Mouse (Mus musculus): ENCODE measurements around the gene Bgn. TPM values are rescaled to one million over a fixed set of nuclear protein-coding genes. Genes with fewer than 3 reads are reported as not detected.

Bgn gene
- polyA plus RNA-seq (2012; rRNA removed), result 39.3 and 83.1 TPM in 2 replicates

DNA sequence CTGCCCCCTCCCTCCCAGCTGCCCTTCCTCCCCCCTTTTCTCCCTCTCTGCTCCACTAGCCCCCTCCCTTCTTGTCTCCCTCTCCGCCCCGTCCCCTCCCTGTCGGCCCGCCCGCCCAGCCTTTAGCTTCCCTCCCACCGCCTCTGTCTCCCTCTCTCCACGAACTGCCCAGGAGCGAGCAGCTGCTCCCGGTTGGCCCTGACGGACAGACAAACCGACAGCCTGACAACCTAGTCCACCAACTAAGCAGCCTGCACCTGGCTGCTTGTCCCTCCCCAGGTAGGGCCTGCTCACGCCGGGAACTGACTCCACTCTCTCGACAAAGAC lies at the start of gene Bgn:
Gene Bgn, plus strand, starts transcription at position 119 of the 327 bp plus-strand sequence.
- no peak for DNase-seq (ENCODE audit: low read depth)
- TF ChIP-seq CTCF (IDR thresholded peaks at IDR 0.05; ENCODE audit: borderline replicate concordance, extremely low read depth, insufficient read depth, insufficient read length) (no peak), POLR2A (IDR thresholded peaks at IDR 0.05; ENCODE audit: borderline replicate concordance, extremely low read depth, insufficient read depth, insufficient read length, poor library complexity, severe bottlenecking) (no peak)

DNA sequence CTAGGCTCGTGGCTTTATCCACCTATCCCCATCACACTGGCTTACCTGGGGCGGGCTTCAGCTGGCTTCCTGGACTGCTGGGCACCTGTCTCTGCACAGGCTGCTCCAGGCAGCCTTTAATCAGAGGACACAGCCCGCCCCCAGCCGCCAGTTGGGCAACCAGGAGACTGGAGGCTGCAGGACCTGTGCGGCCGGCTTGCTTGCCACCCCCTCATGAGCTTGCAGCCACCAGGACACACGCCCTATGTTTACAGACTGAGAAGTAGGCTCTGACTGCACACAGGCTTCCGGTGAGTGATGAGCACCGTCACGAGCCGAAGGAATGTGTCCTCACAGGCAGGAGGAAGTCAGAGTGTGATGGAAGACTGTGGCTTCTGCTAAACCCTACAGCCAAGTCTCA lies 48.1 kb upstream of the Bgn start, which contains the start of gene Trex2:
Gene Trex2, minus strand, starts transcription at position 93 of the 400 bp plus-strand sequence.
- TF ChIP-seq CTCF (IDR thresholded peaks at IDR 0.05; ENCODE audit: borderline replicate concordance, extremely low read depth, insufficient read depth, insufficient read length) (no peak), POLR2A (IDR thresholded peaks at IDR 0.05; ENCODE audit: borderline replicate concordance, extremely low read depth, insufficient read depth, insufficient read length, poor library complexity, severe bottlenecking) (no peak)
- no peak for DNase-seq (ENCODE audit: low read depth)

DNA sequence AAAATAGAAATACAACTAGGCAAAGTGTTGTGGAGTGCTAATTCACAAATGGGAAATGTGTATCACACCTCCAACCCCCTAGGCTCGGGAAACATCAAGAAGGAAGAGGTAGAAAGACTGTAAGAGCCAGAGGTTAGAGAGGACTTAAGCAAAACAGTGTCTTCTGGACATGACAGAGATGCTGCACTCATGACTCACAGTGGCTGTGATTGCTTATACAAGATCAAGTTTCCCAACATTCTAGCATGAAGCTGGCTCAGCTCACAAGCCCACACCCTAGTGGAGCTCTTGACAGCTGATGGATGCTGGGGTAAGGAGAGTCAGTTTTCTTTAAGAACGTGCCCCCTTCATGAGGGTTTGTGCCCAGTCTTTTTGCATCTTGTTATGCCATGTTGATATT lies 42.0 kb upstream of the Bgn start:
- TF ChIP-seq POLR2A (IDR thresholded peaks at IDR 0.05; ENCODE audit: borderline replicate concordance, extremely low read depth, insufficient read depth, insufficient read length, poor library complexity, severe bottlenecking) (no peak), CTCF (IDR thresholded peaks at IDR 0.05; ENCODE audit: borderline replicate concordance, extremely low read depth, insufficient read depth, insufficient read length) (no peak)
- no peak for DNase-seq (ENCODE audit: low read depth)

DNA sequence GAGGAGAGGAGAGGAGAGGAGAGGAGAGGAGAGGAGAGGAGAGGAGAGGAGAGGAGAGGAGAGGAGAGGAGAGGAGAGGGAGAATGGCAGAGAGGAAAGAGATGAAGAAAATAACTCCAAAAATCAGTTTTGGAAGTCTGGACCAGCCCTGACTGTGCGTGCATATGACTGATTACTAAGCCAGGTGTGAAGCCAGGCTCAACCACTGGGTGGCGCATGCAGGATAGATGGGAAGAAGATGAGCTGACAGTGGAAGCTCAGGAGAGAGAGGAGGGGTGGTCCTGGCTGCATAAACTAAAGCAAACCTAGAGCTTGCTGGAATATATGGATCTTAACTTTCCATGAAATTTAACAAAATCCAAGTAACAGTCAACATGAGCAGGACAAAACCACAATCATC lies 31.5 kb upstream of the Bgn start:
- TF ChIP-seq POLR2A (IDR thresholded peaks at IDR 0.05; ENCODE audit: borderline replicate concordance, extremely low read depth, insufficient read depth, insufficient read length, poor library complexity, severe bottlenecking) (no peak), CTCF (IDR thresholded peaks at IDR 0.05; ENCODE audit: borderline replicate concordance, extremely low read depth, insufficient read depth, insufficient read length) (peak; percentile 79)

DNA sequence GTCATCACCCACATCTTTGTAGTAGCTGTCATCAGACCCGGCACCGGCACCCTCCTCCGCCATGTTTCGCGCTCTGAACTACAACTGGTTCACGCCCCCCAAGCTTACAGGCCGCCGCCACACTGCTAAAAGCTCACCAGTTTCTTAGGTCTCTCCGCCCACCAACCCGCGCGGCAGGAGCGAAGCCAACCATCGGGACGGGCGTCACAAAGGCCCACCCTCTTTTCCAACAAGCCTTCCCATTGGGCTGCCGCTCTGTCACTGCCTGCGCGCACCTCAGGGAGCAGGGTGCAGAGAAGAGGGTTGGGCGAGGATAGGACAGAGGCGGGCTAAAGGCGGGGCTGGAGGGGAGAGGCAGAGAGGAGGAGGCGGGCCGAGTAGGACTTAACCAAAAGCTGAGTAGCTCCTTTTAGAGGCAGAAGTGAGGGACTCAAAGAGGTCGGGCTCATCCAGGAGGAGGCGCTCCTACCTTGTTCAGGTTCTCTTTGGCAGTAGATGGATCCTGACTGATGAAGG lies 24.5 kb upstream of the Bgn start, which contains the start of gene Haus7:
Gene Haus7, minus strand, starts transcription at position 168 of the 516 bp plus-strand sequence.
- TF ChIP-seq CTCF (IDR thresholded peaks at IDR 0.05; ENCODE audit: borderline replicate concordance, extremely low read depth, insufficient read depth, insufficient read length) (peak; percentile 37; the same call in 1 of the 2 replicates), POLR2A (IDR thresholded peaks at IDR 0.05; ENCODE audit: borderline replicate concordance, extremely low read depth, insufficient read depth, insufficient read length, poor library complexity, severe bottlenecking) (peak; percentile 17; the same call in 1 of the 2 replicates)

More for the DNA sequence above, 31.5 kb upstream of the Bgn start:
- DNase-seq (ENCODE audit: low read depth), result peak; percentile 65

DNA sequence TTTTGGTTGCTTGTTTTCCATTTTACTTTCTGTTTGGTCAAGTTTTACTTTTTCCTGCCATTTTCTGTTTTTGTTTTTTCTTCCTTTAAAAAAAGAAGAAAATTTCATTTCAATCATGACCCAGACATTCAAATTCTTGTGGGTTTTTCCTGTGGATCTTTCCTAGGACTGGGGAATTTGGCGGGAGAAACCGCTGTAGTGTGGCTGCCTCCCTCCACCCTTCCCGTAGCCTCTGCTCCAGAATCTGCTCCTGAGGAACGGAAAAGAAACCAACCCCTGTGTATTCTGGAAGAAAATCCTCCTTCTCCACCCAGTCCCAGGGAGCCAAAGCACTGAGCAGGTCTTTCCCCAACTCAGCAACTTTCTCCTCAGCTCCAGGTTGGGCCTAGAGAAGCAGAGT lies 22.6 kb upstream of the Bgn start:
- TF ChIP-seq POLR2A (IDR thresholded peaks at IDR 0.05; ENCODE audit: borderline replicate concordance, extremely low read depth, insufficient read depth, insufficient read length, poor library complexity, severe bottlenecking) (no peak), CTCF (IDR thresholded peaks at IDR 0.05; ENCODE audit: borderline replicate concordance, extremely low read depth, insufficient read depth, insufficient read length) (no peak)
- no peak for DNase-seq (ENCODE audit: low read depth)

More for the DNA sequence above, 24.5 kb upstream of the Bgn start, which contains the start of gene Haus7:
- peak; percentile 98 for DNase-seq (ENCODE audit: low read depth)

DNA sequence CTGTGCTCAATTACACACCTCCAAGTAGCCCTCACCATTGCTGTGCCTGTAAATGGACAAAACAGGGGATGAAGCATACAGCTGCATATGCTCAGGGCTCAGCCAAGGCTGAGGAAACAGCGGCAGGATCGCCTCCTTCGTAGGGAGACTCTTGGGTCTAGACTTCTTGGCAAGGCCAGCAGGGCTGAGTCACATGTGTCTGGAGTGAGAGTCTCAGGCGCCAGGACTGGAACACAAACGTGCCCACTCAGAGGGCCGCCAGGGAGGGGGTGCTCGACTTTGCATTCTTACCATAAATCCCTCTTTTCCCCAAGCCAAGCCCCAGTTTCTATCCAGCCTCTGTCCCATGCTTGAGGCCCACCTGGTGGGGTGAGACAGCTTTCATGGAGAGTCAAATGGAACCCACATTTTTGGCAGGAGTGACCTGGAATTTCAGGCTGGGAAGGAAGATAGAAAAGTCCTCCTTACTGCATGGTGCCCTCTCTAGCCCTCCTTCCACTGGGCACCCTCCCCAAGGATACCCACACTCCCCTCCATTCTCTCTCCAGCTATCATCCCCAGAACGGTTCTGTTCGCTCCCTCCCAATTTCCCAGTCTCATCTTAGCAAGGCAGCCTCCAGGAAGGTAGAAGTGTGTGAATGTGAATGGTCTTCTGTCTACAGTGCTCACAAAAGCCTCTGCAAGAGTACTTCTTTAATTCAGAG lies 17.8 kb upstream of the Bgn start:
- DNase-seq (ENCODE audit: low read depth), result peak; percentile 8

DNA sequence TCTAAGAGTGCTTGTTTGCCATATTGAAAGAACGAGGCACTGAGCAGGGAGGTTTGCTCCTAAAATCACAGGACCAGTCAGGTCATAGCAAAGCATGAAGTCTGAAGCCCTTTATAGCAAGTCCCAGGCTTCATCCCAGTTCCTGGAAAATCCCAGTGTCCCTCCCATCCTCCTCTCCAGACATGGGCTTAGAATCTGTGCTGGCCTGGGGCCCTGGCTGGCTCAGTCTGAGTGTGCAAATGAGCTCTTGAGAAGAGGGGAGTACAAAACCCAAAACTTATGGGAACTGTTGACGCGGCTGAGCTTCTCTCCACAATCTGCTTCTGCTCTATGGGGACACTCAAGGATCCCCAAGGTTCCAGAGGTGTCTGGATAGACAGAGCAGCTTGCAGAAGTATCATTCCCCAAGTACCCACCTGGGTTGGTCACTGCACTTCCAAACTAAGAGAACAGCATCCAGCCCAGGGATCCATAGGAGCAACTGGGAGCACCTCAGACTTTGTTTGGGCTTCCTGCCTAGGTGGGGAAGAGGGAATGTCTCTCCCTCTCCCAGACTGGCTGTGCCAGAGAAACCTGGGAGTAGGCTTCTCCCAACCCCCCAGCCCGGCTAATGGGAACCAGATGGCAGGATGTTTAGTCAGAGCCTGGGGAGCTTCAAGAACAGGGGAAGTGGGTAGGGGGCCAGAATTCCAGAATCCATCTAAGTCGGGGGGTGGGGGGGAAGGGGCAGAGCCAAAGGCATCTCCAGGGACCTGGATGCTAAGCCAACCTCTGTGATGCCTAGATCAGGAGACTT lies 15.8 kb upstream of the Bgn start:
- no peak for TF ChIP-seq POLR2A (IDR thresholded peaks at IDR 0.05; ENCODE audit: borderline replicate concordance, extremely low read depth, insufficient read depth, insufficient read length, poor library complexity, severe bottlenecking)
- no peak for TF ChIP-seq CTCF (IDR thresholded peaks at IDR 0.05; ENCODE audit: borderline replicate concordance, extremely low read depth, insufficient read depth, insufficient read length)
- peak; percentile 9 for DNase-seq (ENCODE audit: low read depth)

More for the DNA sequence above, 17.8 kb upstream of the Bgn start:
- TF ChIP-seq CTCF (IDR thresholded peaks at IDR 0.05; ENCODE audit: borderline replicate concordance, extremely low read depth, insufficient read depth, insufficient read length) (no peak), POLR2A (IDR thresholded peaks at IDR 0.05; ENCODE audit: borderline replicate concordance, extremely low read depth, insufficient read depth, insufficient read length, poor library complexity, severe bottlenecking) (no peak)

DNA sequence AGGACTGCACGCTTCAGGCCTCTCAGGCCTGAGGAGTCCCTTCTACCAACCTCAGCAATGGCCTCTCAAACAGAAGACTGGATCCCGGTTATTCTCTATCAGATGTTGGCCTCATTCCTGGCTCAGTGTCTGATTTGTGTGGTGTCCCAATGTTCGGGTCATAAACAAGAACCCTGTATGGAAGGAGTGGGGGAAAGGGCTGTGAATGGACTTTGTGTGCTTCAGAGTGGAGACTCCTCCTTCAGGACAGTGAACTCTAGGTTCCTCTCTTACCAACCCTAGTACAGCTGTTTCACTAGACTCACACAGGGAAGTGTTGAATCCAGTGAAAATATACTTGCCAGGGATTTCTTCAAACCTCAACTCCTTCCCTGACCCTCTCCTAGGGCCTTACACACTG lies 15.1 kb upstream of the Bgn start:
- no peak for DNase-seq (ENCODE audit: low read depth)
- TF ChIP-seq POLR2A (IDR thresholded peaks at IDR 0.05; ENCODE audit: borderline replicate concordance, extremely low read depth, insufficient read depth, insufficient read length, poor library complexity, severe bottlenecking), result no peak
- no peak for TF ChIP-seq CTCF (IDR thresholded peaks at IDR 0.05; ENCODE audit: borderline replicate concordance, extremely low read depth, insufficient read depth, insufficient read length)

DNA sequence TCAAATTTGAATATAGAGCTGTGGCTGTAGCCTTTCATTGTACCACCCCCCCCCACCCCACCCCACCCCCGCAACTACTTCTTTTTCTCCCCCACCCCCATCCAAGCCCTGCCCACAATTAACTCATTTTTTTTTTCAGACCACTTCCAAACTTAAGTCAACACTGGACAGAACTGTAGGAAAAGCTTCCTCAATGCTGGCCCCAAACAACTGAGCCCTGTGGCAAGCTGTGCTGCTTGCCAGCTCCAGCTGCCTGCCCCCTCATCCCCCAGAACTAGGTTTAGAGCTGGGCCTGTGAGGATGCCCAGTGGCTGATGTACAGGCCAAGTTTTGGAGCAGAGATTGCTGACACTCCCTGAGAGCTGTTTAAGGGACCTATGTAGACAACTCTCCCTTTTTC lies 14.7 kb upstream of the Bgn start:
- no peak for DNase-seq (ENCODE audit: low read depth)
- TF ChIP-seq POLR2A (IDR thresholded peaks at IDR 0.05; ENCODE audit: borderline replicate concordance, extremely low read depth, insufficient read depth, insufficient read length, poor library complexity, severe bottlenecking), result no peak
- no peak for TF ChIP-seq CTCF (IDR thresholded peaks at IDR 0.05; ENCODE audit: borderline replicate concordance, extremely low read depth, insufficient read depth, insufficient read length)

DNA sequence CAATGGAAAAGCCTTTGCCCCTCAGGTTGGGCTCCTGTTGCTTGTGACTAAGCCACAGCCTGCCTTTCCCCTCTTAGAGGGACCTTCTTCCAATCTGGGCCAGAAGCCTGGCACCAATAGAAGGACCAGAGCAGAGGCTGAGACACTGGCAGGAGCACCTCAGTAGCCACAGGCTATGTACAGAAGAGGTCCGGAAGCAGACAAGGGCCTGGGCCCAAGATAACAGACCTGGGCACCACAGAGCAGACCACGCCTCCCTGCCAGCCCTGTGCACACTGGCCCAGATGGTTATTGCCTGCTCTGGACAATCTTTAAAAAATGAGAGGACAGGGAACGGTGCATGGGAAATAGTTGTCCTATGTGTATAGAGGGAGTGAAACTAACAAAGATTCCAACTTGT lies 11.6 kb upstream of the Bgn start:
- no peak for DNase-seq (ENCODE audit: low read depth)
- no peak for TF ChIP-seq POLR2A (IDR thresholded peaks at IDR 0.05; ENCODE audit: borderline replicate concordance, extremely low read depth, insufficient read depth, insufficient read length, poor library complexity, severe bottlenecking)
- TF ChIP-seq CTCF (IDR thresholded peaks at IDR 0.05; ENCODE audit: borderline replicate concordance, extremely low read depth, insufficient read depth, insufficient read length), result no peak
